Mouse (Mus musculus): Measurements from ENCODE around the gene Arhgap22. TPM values are rescaled to one million over a fixed set of nuclear protein-coding genes. Genes with fewer than 3 reads are reported as not detected.

The Arhgap22 gene
- total and polyA plus RNA-seq, 3 experiments: 1.3 to 3.0 (median 1.6) TPM

- H3K9ac ChIP-seq (ENCODE audit: low read depth, low read length): no peak overlapping the region
- no peaks in the 10 kb centered on the region for H3K36me3 ChIP-seq (ENCODE audit: control insufficient read depth, insufficient read depth, low read length)
- WGBS: 32% methylated on average over 4 of the region's 4 CpGs
Observed at GRCm38 (mm10) chr14:33330986-33331385, 117.2 kb downstream of the Arhgap22 start.

DNA sequence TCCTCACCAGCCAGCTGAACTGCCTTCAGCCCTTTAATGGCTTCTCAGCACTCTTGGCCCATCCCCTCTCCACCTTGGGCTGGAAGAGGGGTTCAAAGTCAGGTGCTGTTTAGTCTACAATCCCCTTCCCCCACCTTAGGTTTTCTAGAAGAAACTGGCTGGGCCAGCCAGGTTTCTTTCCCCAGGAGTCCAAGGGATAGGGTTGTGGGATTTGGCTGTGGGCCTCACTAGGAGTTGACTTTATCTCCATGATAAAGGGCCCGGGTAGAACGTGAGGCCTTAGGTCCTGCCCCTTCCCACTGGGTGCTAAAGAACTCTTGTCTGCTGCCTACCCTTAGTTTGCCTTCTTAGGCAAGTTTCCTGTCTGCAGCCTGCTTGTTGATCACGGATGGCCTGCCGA lies 117.8 kb downstream of the Arhgap22 start:
- Histone ChIP-seq H3K9ac (ENCODE audit: low read depth, low read length) (no peak overlapping the region), H3K27ac (no peak overlapping the region), H3K79me2 (replicated peaks; ENCODE audit: control insufficient read depth, insufficient read depth, low read length) (no peaks in the 10 kb centered on the region), H3K36me3 (ENCODE audit: control insufficient read depth, insufficient read depth, low read length) (no peaks in the 10 kb centered on the region), H3K4me1 (ENCODE audit: control insufficient read depth, insufficient read depth, low read length) (peaks cover 3% of the 10 kb centered on the region), H3K27me3 (ENCODE audit: control insufficient read depth, insufficient read depth, low read length) (no peaks in the 10 kb centered on the region), H3K4me3 (no peak overlapping the region)
- TF ChIP-seq EP300 (IDR thresholded peaks at IDR 0.05; ENCODE audit: insufficient read depth, low read depth, low read length) (no peak), CTCF (IDR thresholded peaks at IDR 0.05) (no peak), POLR2A (IDR thresholded peaks at IDR 0.05; ENCODE audit: insufficient read depth, low read depth, low read length) (no peak)
- intact Hi-C loops (cut with DNase I): no loop called here
- DNase-seq: no peak
- 44% methylated on average over 4 of the region's 4 CpGs for WGBS

More at GRCm38 (mm10) chr14:33330986-33331385, 117.2 kb downstream of the Arhgap22 start:
- TF ChIP-seq EP300 (IDR thresholded peaks at IDR 0.05; ENCODE audit: insufficient read depth, low read depth, low read length): no peak
- TF ChIP-seq CTCF (IDR thresholded peaks at IDR 0.05): peak; percentile 53
- Histone ChIP-seq H3K4me3 (no peak overlapping the region), H3K4me1 (ENCODE audit: control insufficient read depth, insufficient read depth, low read length) (peaks cover 3% of the 10 kb centered on the region), H3K27me3 (ENCODE audit: control insufficient read depth, insufficient read depth, low read length) (no peaks in the 10 kb centered on the region), H3K27ac (no peak overlapping the region), H3K79me2 (replicated peaks; ENCODE audit: control insufficient read depth, insufficient read depth, low read length) (no peaks in the 10 kb centered on the region)
- DNase-seq: no peak
- intact Hi-C loops (cut with DNase I): no loop called here

- no peak overlapping the region for H3K9ac ChIP-seq (ENCODE audit: low read depth, low read length)
- 77% methylated on average over 4 of the region's 4 CpGs for WGBS
- H3K4me3 ChIP-seq: no peak overlapping the region
- no peak overlapping the region for H3K27ac ChIP-seq
- DNase-seq: no peak
- intact Hi-C loops (cut with DNase I): no loop called here
- TF ChIP-seq CTCF (IDR thresholded peaks at IDR 0.05) (peak; percentile 69), POLR2A (IDR thresholded peaks at IDR 0.05; ENCODE audit: insufficient read depth, low read depth, low read length) (no peak)
- no peaks in the 10 kb centered on the region for H3K79me2 ChIP-seq (replicated peaks; ENCODE audit: control insufficient read depth, insufficient read depth, low read length)
- peaks cover under 1% of the 10 kb centered on the region; the same call in 1 of the 2 replicates for H3K4me1 ChIP-seq (ENCODE audit: control insufficient read depth, insufficient read depth, low read length)
- H3K27me3 ChIP-seq (ENCODE audit: control insufficient read depth, insufficient read depth, low read length): no peaks in the 10 kb centered on the region
- H3K36me3 ChIP-seq (ENCODE audit: control insufficient read depth, insufficient read depth, low read length): no peaks in the 10 kb centered on the region
Observed at GRCm38 (mm10) chr14:33333833-33334232, 120.0 kb downstream of the Arhgap22 start.

DNA sequence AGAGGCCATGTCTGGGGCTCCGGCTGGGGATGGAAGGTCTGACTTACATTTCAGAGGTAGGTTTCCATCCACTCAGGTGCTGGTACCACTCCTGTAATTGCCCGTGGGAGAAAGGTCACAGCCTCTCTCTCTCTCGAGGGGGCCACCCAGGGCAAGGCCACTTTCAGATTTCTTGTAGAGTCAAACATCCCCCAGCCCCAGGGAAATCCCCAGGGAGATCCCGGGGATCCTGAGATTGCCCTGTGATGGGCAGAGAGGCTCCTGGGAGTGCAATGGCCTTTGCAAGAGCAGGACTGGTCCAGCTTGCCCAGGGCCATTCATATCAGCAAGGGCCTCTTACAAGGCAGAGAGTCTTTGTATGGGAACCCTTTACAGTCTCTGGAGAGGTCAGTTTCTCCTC lies 120.6 kb downstream of the Arhgap22 start:
- WGBS: 69% methylated on average over 4 of the region's 4 CpGs
- no peak for DNase-seq
- TF ChIP-seq POLR2A (IDR thresholded peaks at IDR 0.05; ENCODE audit: insufficient read depth, low read depth, low read length) (no peak), CTCF (IDR thresholded peaks at IDR 0.05) (no peak), EP300 (IDR thresholded peaks at IDR 0.05; ENCODE audit: insufficient read depth, low read depth, low read length) (no peak)
- Histone ChIP-seq H3K4me3 (no peak overlapping the region), H3K27me3 (ENCODE audit: control insufficient read depth, insufficient read depth, low read length) (no peaks in the 10 kb centered on the region), H3K9ac (ENCODE audit: low read depth, low read length) (no peak overlapping the region), H3K36me3 (ENCODE audit: control insufficient read depth, insufficient read depth, low read length) (no peaks in the 10 kb centered on the region), H3K27ac (no peak overlapping the region), H3K79me2 (replicated peaks; ENCODE audit: control insufficient read depth, insufficient read depth, low read length) (no peaks in the 10 kb centered on the region), H3K4me1 (ENCODE audit: control insufficient read depth, insufficient read depth, low read length) (no peaks in the 10 kb centered on the region)
- intact Hi-C loops (cut with DNase I): no loop called here

DNA sequence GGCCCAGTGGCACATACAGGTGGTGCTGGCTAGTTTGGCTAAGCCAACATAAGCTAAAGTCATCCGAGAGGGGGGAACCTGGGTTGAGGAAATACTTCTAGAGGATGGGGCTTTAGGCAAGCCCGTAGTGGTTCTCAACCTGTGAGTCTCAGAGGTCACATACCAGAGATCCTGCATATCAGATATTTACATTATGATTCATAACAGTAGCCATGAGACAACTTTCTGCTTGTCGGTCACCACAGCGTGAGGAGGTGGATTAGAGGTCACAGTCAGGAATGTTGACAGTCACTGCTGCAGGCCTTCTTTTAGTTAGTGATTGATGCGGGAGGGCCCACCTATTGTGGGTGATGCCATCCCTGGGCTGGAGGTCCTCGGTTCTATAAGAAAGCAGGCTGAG lies 121.9 kb downstream of the Arhgap22 start:
- no peaks in the 10 kb centered on the region for H3K79me2 ChIP-seq (replicated peaks; ENCODE audit: control insufficient read depth, insufficient read depth, low read length)
- no peak overlapping the region for H3K27ac ChIP-seq
- H3K4me1 ChIP-seq (ENCODE audit: control insufficient read depth, insufficient read depth, low read length): no peaks in the 10 kb centered on the region
- no peak overlapping the region for H3K9ac ChIP-seq (ENCODE audit: low read depth, low read length)
- H3K27me3 ChIP-seq (ENCODE audit: control insufficient read depth, insufficient read depth, low read length): no peaks in the 10 kb centered on the region
- no peaks in the 10 kb centered on the region for H3K36me3 ChIP-seq (ENCODE audit: control insufficient read depth, insufficient read depth, low read length)
- intact Hi-C loops (cut with DNase I): no loop called here
- DNase-seq: peak in 1 of 2 experiments; percentile 10
- 78% methylated on average over 6 of the region's 6 CpGs for WGBS
- TF ChIP-seq POLR2A (IDR thresholded peaks at IDR 0.05; ENCODE audit: insufficient read depth, low read depth, low read length) (no peak), CTCF (IDR thresholded peaks at IDR 0.05) (no peak), EP300 (IDR thresholded peaks at IDR 0.05; ENCODE audit: insufficient read depth, low read depth, low read length) (no peak)
- H3K4me3 ChIP-seq: no peak overlapping the region

GRCm38 (mm10) chr14:33338684-33339083 lies 124.9 kb downstream of the Arhgap22 start:
- TF ChIP-seq EP300 (IDR thresholded peaks at IDR 0.05; ENCODE audit: insufficient read depth, low read depth, low read length): no peak
- peak; percentile 38 for TF ChIP-seq CTCF (IDR thresholded peaks at IDR 0.05)
- no peak for TF ChIP-seq POLR2A (IDR thresholded peaks at IDR 0.05; ENCODE audit: insufficient read depth, low read depth, low read length)
- Histone ChIP-seq H3K27me3 (ENCODE audit: control insufficient read depth, insufficient read depth, low read length) (no peaks in the 10 kb centered on the region), H3K9ac (ENCODE audit: low read depth, low read length) (no peak overlapping the region), H3K79me2 (replicated peaks; ENCODE audit: control insufficient read depth, insufficient read depth, low read length) (no peaks in the 10 kb centered on the region), H3K36me3 (ENCODE audit: control insufficient read depth, insufficient read depth, low read length) (no peaks in the 10 kb centered on the region), H3K4me3 (no peak overlapping the region), H3K27ac (no peak overlapping the region), H3K4me1 (ENCODE audit: control insufficient read depth, insufficient read depth, low read length) (no peaks in the 10 kb centered on the region)
- WGBS: 66% methylated on average over 5 of the region's 5 CpGs
- intact Hi-C loops (cut with DNase I): no loop called here
- no peak for DNase-seq

All from heart, adult 2 months (tissue).